Mouse (Mus musculus): ENCODE measurements around the gene Gm156. TPM values are rescaled to one million over a fixed set of nuclear protein-coding genes. Genes with fewer than 3 reads are reported as not detected.
"Not testable (repeated sequence)": the region's sequence is repeated elsewhere in the genome, so short reads cannot be mapped to it uniquely, and the experiment has no call there.

Gene Gm156
- total RNA-seq (2021) = not detected
- long read RNA-seq, experiment 1 = 0 reads
- long read RNA-seq, experiment 2 = 0 reads

GRCm38 (mm10) chr6:129784170-129784569 is at the start of gene Gm156:
Gene Gm156, minus strand, starts transcription at chr6:129784270.
- DNase-seq (ENCODE audit: low spot score in 2 of 2); intact Hi-C loops (cut with DNase I): not testable (repeated sequence)

- intact Hi-C loops (cut with DNase I) = no loop called here
- DNase-seq (ENCODE audit: low spot score in 2 of 2) = no peak
These were observed 41.5 kb upstream of the Gm156 start for GRCm38 (mm10) chr6:129825559-129825958.

GRCm38 (mm10) chr6:129824004-129824403 is 39.9 kb upstream of the Gm156 start:
- DNase-seq (ENCODE audit: low spot score in 2 of 2) = no peak
- intact Hi-C loops (cut with DNase I) = no loop called here

- intact Hi-C loops (cut with DNase I) = no loop called here
- no peak for DNase-seq (ENCODE audit: low spot score in 2 of 2)
These were observed 33.7 kb upstream of the Gm156 start for GRCm38 (mm10) chr6:129817731-129818130.

- no peak for DNase-seq (ENCODE audit: low spot score in 2 of 2)
- intact Hi-C loops (cut with DNase I) = no loop called here
These were observed 36.4 kb downstream of the Gm156 start for GRCm38 (mm10) chr6:129747654-129748032.

GRCm38 (mm10) chr6:129747016-129747653 is 36.9 kb downstream of the Gm156 start:
- intact Hi-C loops (cut with DNase I) = no loop called here
- peak in 1 of 2 experiments; percentile 0 for DNase-seq (ENCODE audit: low spot score in 2 of 2)

- intact Hi-C loops (cut with DNase I) = no loop called here
- no peak for DNase-seq (ENCODE audit: low spot score in 2 of 2)
These were observed 37.9 kb downstream of the Gm156 start for GRCm38 (mm10) chr6:129746151-129746550.

- DNase-seq (ENCODE audit: low spot score in 2 of 2) = no peak
- intact Hi-C loops (cut with DNase I) = no loop called here
These were observed 43.9 kb downstream of the Gm156 start, which contains the start of gene Klri2 for GRCm38 (mm10) chr6:129740069-129740721. Gene Klri2, minus strand, starts transcription at chr6:129740484.

GRCm38 (mm10) chr6:129736414-129736813 is 47.7 kb downstream of the Gm156 start:
- no peak for DNase-seq (ENCODE audit: low spot score in 2 of 2)
- intact Hi-C loops (cut with DNase I) = no loop called here

- no peak for DNase-seq (ENCODE audit: low spot score in 2 of 2)
- intact Hi-C loops (cut with DNase I) = no loop called here
These were observed 56.8 kb downstream of the Gm156 start for GRCm38 (mm10) chr6:129727237-129727636.

- no peak for DNase-seq (ENCODE audit: low spot score in 2 of 2)
- intact Hi-C loops (cut with DNase I) = no loop called here
These were observed 62.7 kb downstream of the Gm156 start for GRCm38 (mm10) chr6:129721390-129721789.

- intact Hi-C loops (cut with DNase I) = no loop called here
- no peak for DNase-seq (ENCODE audit: low spot score in 2 of 2)
These were observed 63.6 kb downstream of the Gm156 start for GRCm38 (mm10) chr6:129720487-129720886.

GRCm38 (mm10) chr6:129717032-129717431 is 67.0 kb downstream of the Gm156 start, which contains the start of gene Klri1:
Gene Klri1, minus strand, starts transcription at chr6:129717132.
- no peak for DNase-seq (ENCODE audit: low spot score in 2 of 2)
- intact Hi-C loops (cut with DNase I) = no loop called here

Other genes with a start within 250 kb of the Gm156 start
- gene Klre1, start 206.4 kb downstream of the Gm156 start, total RNA-seq (2021) = not detected
- gene Klrd1, start 192.5 kb downstream of the Gm156 start, total RNA-seq (2021) = under 1 TPM in 1 of 2 experiments, not detected in 1; 0.49 TPM
- gene Klrk1, start 160.4 kb downstream of the Gm156 start, total RNA-seq (2021) = not detected
- not detected for gene Klrc3, start 140.9 kb downstream of the Gm156 start, total RNA-seq (2021)
- not detected for gene Klrc2, start 123.6 kb downstream of the Gm156 start, total RNA-seq (2021)
- not detected for gene Klrc1, start 105.3 kb downstream of the Gm156 start, total RNA-seq (2021)
- gene Klri1, start 67.1 kb downstream of the Gm156 start, total RNA-seq (2021) = not detected
- under 1 TPM in 1 of 2 experiments, not detected in 1; 0.19 TPM for gene Klri2, start 43.8 kb downstream of the Gm156 start, total RNA-seq (2021)
- not detected for gene Gm17631, start 78.4 kb upstream of the Gm156 start, total RNA-seq (2021)
- gene Klra17, start 92.4 kb upstream of the Gm156 start, total RNA-seq (2021) = not detected
- not detected for gene Klra5, start 133.4 kb upstream of the Gm156 start, total RNA-seq (2021)
- not detected for gene Klra6, start 242.7 kb upstream of the Gm156 start, total RNA-seq (2021)

All from left cerebral cortex, postnatal 14 days (tissue).